Mouse (Mus musculus): Measurements from ENCODE around the gene Mxd4. TPM values are rescaled to one million over a fixed set of nuclear protein-coding genes. Genes with fewer than 3 reads are reported as not detected.

The Mxd4 gene
- 100 to 1,000 TPM; 140 to 144 TPM for total RNA-seq (2021)
- long read RNA-seq, experiment 1, transcript Mxd4-201 (6 exons, 3,872 nt): major isoform, 36 of 150 reads
- long read RNA-seq, experiment 1, partial matches to known transcripts: 9 of 150 reads
- long read RNA-seq, experiment 1, other reads (novel, unspliced or antisense): 105 of 150 reads
- long read RNA-seq, experiment 2, transcript Mxd4-201 (6 exons, 3,872 nt): major isoform, 21 of 81 reads
- long read RNA-seq, experiment 2, partial matches to known transcripts: 10 of 81 reads
- long read RNA-seq, experiment 2, other reads (novel, unspliced or antisense): 50 of 81 reads

DNA sequence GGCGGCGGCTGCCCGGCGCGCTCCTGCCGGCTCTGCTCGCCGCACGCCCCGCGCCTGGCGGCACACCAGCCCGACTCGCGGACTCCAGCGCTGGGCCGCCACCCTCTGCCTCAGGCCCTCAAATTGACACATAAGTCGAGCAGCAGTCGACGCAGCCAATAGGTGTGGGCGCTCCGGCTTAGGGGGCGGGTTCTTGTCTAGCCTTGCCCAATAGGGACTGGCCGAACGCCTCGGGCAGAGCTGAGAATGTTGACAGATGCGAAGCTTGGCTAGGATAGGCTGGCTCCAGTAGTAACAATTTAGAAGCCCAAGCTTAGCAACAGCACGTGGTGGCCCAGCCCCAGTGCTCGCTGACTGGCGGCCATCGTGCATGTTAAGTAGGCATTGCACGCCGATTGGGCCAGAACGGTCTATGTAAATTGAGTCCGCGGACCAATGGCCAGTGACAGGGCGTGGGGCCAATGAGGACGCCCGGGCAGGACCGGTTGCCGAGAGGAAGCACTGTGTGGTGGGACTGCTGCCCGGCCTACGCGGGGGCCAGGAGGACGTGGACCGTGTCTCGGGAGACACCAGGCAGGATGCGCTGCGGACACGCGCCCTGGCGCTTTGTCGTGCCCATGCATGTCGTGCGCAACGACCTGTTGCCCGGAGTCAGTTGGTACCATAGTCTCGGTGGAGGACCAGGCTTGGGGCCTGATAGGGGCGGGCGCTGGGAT, at the start of gene Mxd4:
Mxd4 (minus strand) TSS at position 120 of the 716 bp plus-strand sequence.
- peak; percentile 99 for DNase-seq

DNA sequence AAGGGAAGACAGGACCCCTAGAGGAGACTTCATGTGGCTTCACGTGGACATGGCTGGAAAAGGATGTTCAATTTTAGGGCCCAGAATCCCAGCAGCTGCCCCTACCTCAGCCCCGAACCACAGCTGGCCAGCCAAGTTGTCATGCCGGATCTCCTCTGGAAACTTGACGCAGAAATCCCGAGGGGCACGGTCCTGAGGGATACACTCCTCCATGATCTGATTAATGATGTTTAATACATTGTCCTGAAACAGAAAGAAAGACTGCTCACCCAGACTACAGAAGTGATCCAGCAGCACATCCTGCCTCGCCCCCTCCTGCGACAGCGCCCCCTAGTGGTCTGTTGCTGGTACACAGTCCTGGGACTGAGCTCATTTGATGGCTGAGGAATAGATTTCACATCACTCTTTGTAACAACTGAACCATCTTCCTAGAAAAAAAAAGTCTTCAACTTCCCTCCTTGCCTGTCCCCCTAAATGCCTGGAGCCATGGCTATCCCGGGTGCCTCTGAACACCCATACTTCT, 48.4 kb upstream of the Mxd4 start:
- DNase-seq: peak; percentile 71

DNA sequence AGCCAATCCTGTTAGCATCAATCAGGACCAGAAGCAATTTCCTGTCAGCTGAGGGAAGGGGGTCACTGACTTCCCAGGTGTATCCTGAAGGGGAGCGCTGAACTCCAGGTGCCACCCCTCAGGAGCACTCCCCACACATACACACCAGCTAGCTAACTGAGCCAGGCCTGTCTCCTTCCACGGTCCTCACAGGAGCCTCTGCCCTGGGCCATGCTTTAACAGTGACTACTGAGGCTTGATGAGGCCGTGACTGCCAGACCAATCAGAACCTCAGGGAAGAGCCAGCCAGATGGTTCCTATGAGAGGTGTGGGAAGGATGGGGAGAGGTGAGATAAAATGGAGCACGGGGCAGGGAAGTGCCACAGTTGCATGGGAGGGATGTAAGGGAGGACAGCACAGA, 47.5 kb upstream of the Mxd4 start:
- DNase-seq: no peak

DNA sequence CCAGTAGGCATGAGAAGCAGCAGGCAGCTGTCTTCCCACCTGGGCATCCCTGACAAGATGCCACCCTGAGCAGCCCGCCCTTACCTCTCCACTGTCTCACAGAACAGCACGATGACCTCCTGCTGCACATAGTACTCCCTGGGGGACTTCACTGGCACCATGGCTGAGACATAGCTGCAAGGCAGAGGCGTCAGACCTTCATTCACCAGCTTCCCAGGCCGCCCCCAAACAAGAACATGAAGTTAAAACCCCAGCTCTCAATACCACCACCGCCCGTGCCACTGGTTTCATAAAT, 45.6 kb upstream of the Mxd4 start:
- DNase-seq: no peak

DNA sequence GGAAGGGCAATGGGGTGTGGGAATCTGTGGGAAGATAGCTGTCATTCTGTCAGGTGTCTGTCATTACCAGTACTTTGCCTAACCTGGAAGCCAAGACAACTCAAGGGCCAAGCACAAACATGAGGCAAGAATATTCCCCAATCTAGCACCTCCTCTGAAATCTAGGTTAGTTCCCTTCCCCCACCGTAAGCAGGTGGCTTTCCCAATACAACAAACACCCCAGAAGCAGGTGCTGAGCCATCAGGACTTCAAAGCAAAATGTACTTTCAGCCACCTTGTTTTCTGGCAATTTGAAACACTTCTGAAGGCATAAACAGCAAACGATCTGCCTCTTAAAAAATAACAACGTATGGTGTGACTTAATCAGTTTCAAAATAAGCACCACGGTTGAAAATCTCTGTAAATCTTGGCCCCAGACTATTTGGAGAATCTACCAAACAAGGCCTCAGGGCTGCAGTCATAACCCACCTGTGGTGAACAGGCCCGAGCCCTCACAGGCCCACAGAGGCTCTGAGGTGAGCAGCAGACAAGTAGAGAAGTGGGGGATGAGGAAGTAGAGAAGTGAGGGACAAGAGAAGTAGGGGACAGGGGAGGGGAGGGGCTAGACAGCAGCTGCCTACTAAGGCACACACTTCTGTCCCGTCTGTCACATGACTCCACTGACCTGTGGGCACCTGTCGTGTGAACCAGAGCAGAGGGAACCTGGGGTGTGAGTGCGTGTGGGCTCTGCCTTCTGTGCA, 45.1 kb upstream of the Mxd4 start:
- DNase-seq: no peak

DNA sequence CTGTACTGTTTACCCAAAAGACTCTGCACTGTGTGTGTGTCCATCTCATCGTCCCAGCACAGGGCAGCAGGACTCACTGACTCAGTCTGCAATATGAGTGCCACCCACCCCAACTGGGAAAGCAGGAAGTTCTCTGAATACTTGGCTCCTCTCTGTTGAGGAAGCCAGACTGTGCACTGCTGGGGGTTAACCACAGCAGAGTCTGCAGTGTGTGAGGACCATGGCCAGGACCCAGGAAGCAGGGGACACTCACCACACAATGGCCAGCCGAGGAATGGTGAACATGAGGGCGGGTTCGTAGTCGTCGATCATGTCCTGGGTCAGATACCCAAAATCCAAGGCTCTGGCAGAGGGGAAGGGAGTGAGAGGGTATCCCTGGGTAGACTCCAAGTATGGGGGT, 44.4 kb upstream of the Mxd4 start:
- no peak for DNase-seq

DNA sequence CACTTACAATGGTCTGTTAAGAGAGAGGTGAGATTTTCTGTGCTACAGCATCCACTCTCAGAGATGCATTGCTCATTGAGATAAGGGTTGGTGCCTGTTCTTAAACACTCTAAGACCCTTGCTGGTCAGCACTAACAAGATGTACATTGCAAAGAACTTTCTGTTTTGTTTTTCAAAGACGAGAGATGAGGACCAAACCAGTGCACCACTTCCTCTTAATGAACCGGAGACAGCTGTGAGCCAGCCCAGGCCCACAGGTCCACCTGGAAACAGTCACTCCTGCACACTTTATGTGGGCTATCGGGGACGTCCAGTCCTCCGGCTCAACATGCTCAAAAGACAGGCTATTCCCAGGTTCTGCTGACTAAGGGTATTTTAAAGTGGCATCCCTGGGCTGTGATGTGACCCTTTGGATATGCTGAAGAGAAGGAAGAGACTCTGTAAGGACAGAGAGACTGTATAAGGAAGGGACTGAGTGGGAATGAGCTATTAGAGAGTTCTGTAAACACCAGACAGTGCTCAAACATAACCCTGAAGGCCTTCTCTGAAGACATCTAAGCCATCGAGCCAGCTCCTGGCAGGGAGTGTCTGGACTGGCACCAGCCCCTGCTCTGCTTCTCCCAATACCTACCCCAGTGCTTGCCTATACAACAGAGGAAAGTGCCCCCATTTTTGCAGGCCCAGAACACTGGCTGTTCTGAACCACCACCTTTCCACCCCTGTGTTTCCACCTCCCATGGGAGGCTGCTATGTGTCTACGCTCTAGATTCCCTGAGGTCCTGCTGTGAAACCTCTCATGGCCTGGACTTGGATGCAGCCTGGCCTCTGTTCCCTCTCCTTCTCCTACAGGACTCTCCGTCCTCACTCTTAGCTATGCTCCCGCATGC, 43.3 kb upstream of the Mxd4 start:
- DNase-seq: no peak

DNA sequence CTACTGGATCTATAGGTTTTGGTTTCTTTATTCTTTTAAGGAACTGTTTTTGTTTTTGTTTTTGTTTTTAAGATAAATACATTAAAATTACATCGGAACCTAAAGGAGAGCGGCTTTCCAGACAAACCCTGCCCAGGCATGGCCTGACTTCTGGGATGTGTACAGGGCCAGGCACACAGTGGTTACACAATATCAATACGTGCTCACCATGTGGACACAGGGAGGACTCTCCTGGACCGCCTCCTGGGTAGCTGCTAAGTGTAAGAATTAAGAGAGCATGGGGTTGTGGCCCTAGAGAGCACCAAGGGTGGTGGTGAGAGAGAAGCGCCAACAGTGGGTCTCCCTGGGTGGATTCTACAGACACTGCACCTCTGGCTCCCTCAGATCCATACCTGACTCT, 42.0 kb upstream of the Mxd4 start:
- DNase-seq: no peak

DNA sequence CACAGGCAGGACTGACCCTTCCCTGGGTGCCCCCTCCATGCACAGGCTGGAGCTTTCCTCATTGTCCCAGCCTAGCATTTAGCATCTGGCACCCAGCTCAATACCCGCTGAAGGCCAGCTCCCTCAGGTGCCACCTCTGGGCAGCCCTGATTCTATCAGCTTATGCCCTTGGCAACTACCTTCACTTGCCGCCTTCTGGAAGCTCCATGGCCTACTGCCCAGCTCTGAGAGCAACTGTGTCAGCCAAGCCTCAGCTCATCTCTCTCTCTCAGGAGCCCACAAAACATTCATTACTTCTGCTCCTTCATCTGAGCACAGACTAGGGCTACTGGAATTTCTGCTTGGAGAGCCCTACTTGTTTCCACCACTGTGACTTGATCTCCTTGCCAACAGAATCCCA, 38.0 kb upstream of the Mxd4 start:
- peak; percentile 15 for DNase-seq

DNA sequence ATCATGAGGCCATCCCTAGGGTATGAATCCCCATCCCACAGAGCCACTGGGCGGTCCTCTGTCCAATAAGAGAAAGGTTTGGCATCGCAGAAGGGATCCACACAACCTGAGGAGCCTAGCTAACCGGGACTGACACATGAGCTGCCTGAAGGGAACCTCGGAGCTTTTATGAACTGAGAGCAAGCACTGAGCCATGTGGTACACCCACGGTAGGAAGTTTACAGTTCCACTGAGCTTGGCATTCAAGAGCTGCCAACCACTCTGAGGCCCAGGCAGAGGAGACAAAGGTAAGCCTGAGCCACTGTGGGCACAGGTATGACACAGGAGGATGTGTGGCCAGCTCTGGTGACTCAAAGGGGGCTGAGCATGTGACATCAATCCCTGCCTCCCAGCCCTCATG, 37.0 kb upstream of the Mxd4 start:
- no peak for DNase-seq

DNA sequence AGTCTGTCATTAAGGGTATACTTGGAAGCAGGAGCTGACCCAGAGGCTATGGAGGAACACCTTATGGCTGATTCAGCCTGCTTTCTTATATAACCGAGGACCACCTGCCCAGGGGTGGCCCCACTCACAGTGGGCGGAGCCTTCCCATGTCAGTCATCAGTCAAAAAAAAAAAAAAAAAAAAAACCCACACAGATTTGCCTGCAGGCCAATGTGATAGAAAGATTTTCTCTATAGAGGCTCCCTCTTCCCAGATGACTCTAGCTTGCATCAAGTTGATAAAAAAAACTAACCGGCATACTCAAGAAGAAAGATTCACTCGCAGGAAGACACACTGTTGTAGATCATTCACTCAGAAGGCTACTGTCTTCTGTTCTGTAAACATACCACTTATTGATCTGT, 32.5 kb upstream of the Mxd4 start:
- DNase-seq: no peak

DNA sequence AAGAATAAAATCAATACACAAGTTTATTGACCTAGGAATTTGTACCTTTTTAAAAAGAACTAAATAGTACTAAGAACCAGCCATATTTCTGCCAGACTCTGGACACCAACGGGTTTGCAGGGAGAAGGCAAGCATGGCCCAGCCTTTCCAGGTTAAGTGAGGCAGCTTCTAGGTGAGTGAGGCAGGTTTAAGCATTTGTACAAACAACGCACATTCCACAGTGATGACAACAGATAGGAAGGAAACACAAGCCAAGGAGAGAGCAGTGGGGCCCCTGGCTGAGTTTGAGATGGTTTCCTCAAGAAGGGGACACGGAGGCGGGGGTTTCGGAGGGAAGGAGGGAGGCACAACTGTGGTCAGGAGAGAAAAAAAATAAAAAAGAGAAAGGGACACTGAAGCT, 31.2 kb upstream of the Mxd4 start:
- DNase-seq: no peak

DNA sequence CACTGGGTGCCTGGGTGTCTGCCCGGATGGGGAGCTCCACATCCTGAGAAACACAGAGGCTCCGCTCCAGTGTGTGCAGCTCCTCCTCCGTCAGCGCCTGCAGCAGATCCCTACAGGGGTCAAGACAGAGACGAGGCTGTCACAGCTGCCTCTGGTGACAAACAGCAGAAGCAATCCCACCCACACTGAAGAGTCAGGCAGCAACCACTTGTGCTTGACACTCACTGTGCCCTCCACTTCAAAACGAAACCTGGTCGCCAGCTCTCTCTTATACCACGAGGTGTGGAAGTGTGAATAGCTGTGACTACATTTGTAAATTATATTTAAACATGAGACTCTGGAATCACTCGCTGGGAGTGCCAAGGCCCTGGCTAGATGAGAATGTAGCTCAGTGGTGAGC, 30.2 kb upstream of the Mxd4 start:
- DNase-seq: no peak

DNA sequence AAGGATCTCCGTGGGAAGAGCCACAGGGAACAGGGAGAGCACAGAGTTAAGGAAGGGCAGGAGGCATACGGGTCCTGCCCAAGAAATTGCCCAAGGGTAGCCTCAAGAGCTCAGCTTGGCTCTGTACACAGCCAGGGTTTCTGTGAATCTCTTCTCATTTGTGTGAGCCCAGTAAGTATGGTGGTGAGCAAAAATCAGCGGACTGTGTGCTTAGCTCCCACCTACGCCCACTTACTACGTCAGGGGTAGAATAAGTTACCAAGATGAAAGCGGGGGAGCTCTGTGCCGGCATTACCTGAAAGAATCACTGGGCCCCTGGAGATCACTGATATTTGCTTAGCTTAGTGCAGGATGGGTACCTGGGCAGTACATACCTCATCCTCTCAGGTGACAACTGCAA, 28.5 kb upstream of the Mxd4 start:
- no peak for DNase-seq

DNA sequence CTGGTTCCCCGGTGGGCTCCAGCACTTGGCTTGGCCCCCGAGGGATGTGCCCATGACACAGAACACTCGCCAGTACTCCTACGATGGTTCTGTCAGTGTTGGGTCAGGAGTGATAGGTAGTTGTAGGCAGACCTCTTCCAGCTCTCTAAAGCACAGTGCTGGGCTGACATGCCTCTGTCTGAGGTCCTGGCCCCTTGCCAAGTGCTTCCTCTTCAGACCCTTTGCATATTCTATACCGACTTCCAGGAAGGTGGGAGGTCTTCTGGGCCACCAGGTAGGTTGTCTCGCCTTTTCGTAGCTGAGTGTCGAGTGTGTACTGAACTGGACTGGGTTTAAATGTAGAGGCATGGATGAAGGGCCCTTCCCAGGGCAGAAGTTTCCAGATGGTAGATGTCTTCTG, 26.1 kb upstream of the Mxd4 start:
- DNase-seq: no peak

DNA sequence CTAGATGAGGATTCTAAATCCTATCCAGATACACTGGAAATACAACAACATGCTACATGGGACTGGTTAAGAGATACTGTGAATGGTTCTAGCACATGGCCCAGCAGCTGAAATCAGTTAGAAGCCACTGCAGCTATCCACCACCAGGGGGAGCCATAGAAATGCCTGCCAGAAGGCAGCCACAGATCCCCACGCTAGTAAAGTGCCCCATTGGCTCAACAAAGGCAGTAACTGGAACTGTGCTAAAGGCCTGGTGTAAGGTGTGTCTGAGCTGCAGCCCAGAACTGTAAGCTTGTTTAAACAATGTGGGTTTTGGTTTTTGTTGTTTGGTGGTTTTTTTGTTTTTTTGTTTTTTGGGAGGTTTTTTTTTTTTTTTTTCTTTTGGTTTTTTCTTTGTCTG, 22.8 kb upstream of the Mxd4 start:
- DNase-seq: peak; percentile 87

DNA sequence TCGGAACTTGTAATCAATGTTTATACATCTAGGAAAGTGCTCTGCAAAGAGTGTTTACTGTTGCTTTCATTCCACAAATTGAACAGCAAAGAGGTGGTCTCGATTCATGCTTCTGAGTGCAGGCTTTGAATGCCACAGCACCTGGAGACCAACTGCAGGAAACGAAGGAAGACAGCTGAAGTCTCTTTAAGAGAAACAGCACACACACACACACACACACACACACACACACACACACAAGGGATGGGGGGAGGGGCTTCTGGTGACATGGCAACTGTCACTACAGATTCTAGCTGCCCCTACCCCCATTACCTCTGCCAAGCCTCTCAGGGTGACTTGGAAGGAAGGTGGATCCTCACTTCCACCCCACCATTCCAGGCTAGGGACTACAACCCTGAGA, 20.0 kb upstream of the Mxd4 start:
- DNase-seq: no peak

DNA sequence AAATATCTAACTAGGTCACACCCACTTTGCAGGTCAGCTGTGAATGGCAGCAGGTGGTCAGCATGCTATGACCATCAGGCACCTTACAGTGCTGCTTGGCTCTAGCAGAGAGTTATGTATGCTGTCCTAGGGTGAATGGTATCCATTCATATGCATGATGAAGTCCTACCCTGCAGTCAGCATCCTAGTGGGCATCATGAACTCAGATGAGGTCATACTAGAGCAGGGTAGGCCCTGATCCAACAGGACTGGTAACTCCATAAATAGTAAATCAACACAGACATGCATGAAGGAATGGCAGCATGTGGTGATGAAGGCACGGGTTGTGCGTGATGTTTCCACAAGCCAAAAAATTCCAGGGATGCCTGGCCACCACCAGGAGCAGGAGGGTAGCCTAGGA, 18.3 kb upstream of the Mxd4 start:
- no peak for DNase-seq

DNA sequence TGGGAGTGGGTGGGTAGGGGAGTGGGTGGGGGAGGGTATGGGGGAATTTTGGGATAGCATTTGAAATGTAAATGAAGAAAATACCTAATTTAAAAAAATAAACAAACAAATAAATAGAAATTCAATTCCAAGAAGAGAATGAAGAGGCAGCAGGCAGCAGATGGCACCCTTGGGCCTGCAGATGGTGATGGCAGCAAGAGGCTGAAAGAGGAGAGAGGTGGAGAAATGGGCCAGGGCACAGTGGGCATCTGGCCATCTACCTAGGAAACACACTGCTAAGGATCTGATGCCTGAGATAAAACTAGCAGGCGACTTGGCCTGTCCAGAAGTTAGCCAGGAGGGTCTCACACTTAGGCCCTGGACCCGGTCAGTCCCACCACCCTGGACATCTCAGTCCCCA, 17.4 kb upstream of the Mxd4 start:
- DNase-seq: no peak

DNA sequence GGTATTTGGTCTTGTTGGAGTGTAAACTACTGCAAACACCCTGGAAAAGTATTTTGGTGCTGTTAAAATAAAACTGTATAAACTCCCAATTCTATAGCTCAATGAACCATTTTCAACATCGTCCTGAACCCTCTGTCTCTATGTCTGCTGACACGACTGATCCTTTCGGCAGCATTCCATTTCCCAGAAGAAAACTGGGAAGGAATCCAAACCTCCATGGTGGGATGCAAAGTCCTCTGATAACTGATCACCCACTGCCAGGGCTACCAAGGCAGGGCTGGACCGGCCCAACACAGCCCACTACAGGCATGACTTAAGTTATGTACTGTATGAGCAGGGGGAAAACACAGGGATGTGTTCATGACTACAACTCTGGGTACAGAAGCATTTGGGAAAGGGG, 14.5 kb upstream of the Mxd4 start:
- no peak for DNase-seq

DNA sequence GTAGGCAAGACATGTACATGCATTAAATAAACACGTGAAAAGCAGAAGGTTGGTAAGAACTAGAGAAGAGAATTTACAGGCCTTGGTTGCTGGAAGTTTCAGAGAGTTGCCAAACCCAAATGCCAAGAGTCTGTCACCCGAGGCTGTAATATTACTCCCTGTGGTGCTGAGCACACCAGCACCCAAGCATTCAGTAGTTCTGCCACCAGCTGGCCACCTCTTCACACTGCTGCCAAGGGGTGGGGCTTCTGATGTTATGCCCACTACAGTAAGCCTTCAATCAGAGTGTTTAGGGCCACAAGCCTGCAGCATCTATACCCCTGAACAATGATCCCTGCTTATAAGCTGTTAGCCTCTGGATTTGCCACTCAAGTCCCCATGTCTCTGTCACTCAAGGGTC, 13.9 kb upstream of the Mxd4 start:
- peak; percentile 56 for DNase-seq

DNA sequence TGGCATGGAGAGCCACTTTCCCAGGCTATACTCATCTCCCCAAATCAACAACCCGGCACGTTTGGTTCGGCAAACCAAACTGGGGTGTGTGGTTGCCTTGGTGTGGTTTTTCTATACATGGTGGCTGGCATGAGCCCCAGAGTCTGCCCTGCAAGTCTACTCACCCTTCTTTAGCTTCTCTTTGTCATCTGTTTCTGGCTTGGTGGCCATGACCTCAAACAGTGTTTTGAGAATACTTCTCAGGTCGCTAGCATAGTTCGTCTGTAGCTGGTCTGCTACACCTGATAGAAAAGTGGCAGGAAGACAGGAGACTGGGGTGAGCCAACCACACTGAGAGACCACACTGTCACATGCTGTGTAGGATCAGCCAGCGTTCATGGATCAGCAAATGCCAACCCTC, 11.1 kb upstream of the Mxd4 start:
- DNase-seq: no peak

DNA sequence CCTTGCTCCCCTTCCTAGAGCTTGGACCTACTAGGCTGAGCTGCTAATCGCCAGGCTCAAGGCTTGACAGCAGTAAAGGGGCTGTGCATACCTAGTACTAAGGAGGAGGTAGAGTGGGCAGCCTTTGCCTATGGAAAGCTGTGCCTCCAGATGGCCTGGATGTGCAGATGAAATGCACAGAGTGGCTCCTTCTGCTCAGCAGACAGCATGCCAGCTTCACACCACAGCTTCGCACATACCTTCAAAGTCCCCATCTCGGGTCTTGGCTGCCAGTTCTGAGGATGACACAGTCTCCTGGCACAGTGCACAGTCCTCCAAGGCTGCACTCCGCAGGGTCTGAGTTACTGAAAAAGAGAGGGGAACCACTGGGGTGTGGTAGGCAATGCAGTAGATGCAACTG, 9.7 kb upstream of the Mxd4 start:
- no peak for DNase-seq
